Mouse (Mus musculus) embryonic facial prominence, embryonic 14.5 days (tissue): Measurements from ENCODE around the gene Actrt2. TPM values are rescaled to one million over a fixed set of nuclear protein-coding genes. Genes with fewer than 3 reads are reported as not detected.
A peak's percentile ranks its signal among the peaks of the same experiment; 100 is the strongest.

Experiments used
- ATAC-seq: fragments of 200-750 bp; cut with Nextera tagmentation; 2 replicates; pipeline ENCODE4 v1.8.0; 2017; ENCODE audit warnings: low read depth, moderate number of reproducible peaks, moderate TSS enrichment
- DNase-seq: peaks from one replicate; pipeline ENCODE4 v3.0.0-alpha.2; 2015; ENCODE audit warnings: low spot score
- H3K27ac ChIP-seq: fragments of 300-500 bp; sonication (generic); replicated peaks from 2 replicates; pipeline ENCODE4 v1.5.1; 2014; ENCODE audit warnings: low read depth, mild to moderate bottlenecking, low read length, moderate library complexity
- H3K27me3 ChIP-seq: fragments of 300-500 bp; sonication (generic); replicated peaks from 2 replicates; pipeline ENCODE4 v1.6.1; 2014; ENCODE audit warnings: low read length; ENCODE audit not compliant: control insufficient read depth, insufficient read depth
- H3K36me3 ChIP-seq: fragments of 300-500 bp; sonication (generic); 2 replicates; pipeline ENCODE4 v1.6.1; 2014; ENCODE audit warnings: low read length, mixed read lengths; ENCODE audit not compliant: control insufficient read depth, insufficient read depth
- H3K4me1 ChIP-seq: fragments of 300-500 bp; sonication (generic); 2 replicates; pipeline ENCODE4 v1.6.1; 2014; ENCODE audit warnings: antibody characterized with exemption, low read length; ENCODE audit not compliant: control insufficient read depth, insufficient read depth
- H3K4me2 ChIP-seq: fragments of 300-500 bp; sonication (generic); 2 replicates; pipeline ENCODE4 v1.6.1; 2014; ENCODE audit warnings: low read depth, mild to moderate bottlenecking, low read length, moderate library complexity, mixed read lengths
- H3K4me3 ChIP-seq: fragments of 300-500 bp; sonication (generic); 2 replicates; pipeline ENCODE4 v1.5.1; 2014; ENCODE audit warnings: low read depth, mild to moderate bottlenecking, low read length
- H3K9ac ChIP-seq: fragments of 300-500 bp; sonication (generic); 2 replicates; pipeline ENCODE4 v1.6.1; 2014; ENCODE audit warnings: low read depth, mild to moderate bottlenecking, low read length, moderate library complexity, mixed read lengths
- H3K9me3 ChIP-seq: fragments of 300-500 bp; sonication (generic); 2 replicates; pipeline ENCODE4 v1.6.1; 2016; ENCODE audit warnings: low read length; ENCODE audit not compliant: control insufficient read depth
- WGBS: fragments of 180-500 bp; shearing (Covaris S2); extraction: QIAGEN DNeasy Blood & Tissue Kit; methylation state at CpG from one replicate; pipeline ENCODE4 v1.1.7; 2014; 5-methylcytosine and 5-hydroxymethylcytosine counted together
- polyA plus RNA-seq: library from polyadenylated mRNA; unstranded; fragments of >200 nt; fragmentation: Nextera tagmentation; extraction: Ambion mirVana; gene quantifications from 2 replicates; pipeline ENCODE4 v1.2.1, GENCODE M21; 2014

Gene Actrt2
- polyA plus RNA-seq, 1 experiment from 2014 or later, result not detected

GRCm38 (mm10) chr4:154634001-154634400 lies 33.7 kb downstream of the Actrt2 start:
- H3K27me3 ChIP-seq, result peaks cover 71% of the 10 kb centered on the region

GRCm38 (mm10) chr4:154632800-154633764 lies 34.6 kb downstream of the Actrt2 start:
- peaks cover 62% of the 10 kb centered on the region for H3K27me3 ChIP-seq
- no peaks in the 10 kb centered on the region for H3K36me3 ChIP-seq
- H3K9me3 ChIP-seq, result no peaks in the 10 kb centered on the region
- peak overlapping the region; percentile 92 for H3K4me2 ChIP-seq
- WGBS, result 40% methylated on average over 14 of the region's 14 CpGs
- no peak for ATAC-seq
- peaks cover 9% of the 10 kb centered on the region; the same call in 1 of the 2 replicates for H3K4me1 ChIP-seq
- peak overlapping the region; percentile 16; the same call in 1 of the 2 replicates for H3K27ac ChIP-seq
- peak overlapping the region; percentile 75 for H3K9ac ChIP-seq
- H3K4me3 ChIP-seq, result peak overlapping the region; percentile 59
- no peak for DNase-seq

More at GRCm38 (mm10) chr4:154634001-154634400, 33.7 kb downstream of the Actrt2 start:
- Histone ChIP-seq H3K9ac (peak overlapping the region; percentile 75), H3K9me3 (no peaks in the 10 kb centered on the region), H3K4me2 (peak overlapping the region; percentile 92), H3K36me3 (no peaks in the 10 kb centered on the region), H3K4me3 (peak overlapping the region; percentile 59), H3K4me1 (peaks cover 9% of the 10 kb centered on the region; the same call in 1 of the 2 replicates), H3K27ac (peak overlapping the region; percentile 16)
- ATAC-seq (no peak), DNase-seq (no peak)
- 45% methylated on average over 3 of the region's 3 CpGs for WGBS

- no peaks in the 10 kb centered on the region for H3K36me3 ChIP-seq
- WGBS, result 64% methylated on average over 3 of the region's 3 CpGs
- no peaks in the 10 kb centered on the region for H3K9me3 ChIP-seq
- H3K4me1 ChIP-seq, result peaks cover 9% of the 10 kb centered on the region; the same call in 1 of the 2 replicates
- no peak overlapping the region for H3K4me2 ChIP-seq
- no peak overlapping the region for H3K27ac ChIP-seq
- ATAC-seq, result no peak
- H3K27me3 ChIP-seq, result peaks cover 50% of the 10 kb centered on the region
- DNase-seq, result no peak
- H3K9ac ChIP-seq, result no peak overlapping the region
- H3K4me3 ChIP-seq, result no peak overlapping the region
These were observed 36.9 kb downstream of the Actrt2 start for GRCm38 (mm10) chr4:154630763-154631162.

GRCm38 (mm10) chr4:154627419-154628142 lies 40.1 kb downstream of the Actrt2 start:
- Histone ChIP-seq H3K9me3 (no peaks in the 10 kb centered on the region), H3K4me1 (peaks cover 9% of the 10 kb centered on the region; the same call in 1 of the 2 replicates), H3K27ac (no peak overlapping the region), H3K36me3 (no peaks in the 10 kb centered on the region), H3K27me3 (peaks cover 20% of the 10 kb centered on the region; the same call in 1 of the 2 replicates), H3K9ac (no peak overlapping the region), H3K4me3 (no peak overlapping the region), H3K4me2 (no peak overlapping the region)
- ATAC-seq (peak; percentile 26; the same call in 1 of the 2 replicates), DNase-seq (no peak)
- 81% methylated on average over 5 of the region's 5 CpGs for WGBS

GRCm38 (mm10) chr4:154626282-154626681 lies 41.4 kb downstream of the Actrt2 start:
- ATAC-seq (no peak), DNase-seq (no peak)
- Histone ChIP-seq H3K4me3 (no peak overlapping the region), H3K4me1 (peaks cover 9% of the 10 kb centered on the region; the same call in 1 of the 2 replicates), H3K9ac (no peak overlapping the region), H3K4me2 (no peak overlapping the region), H3K27ac (no peak overlapping the region), H3K9me3 (no peaks in the 10 kb centered on the region), H3K27me3 (peaks cover 14% of the 10 kb centered on the region; the same call in 1 of the 2 replicates), H3K36me3 (no peaks in the 10 kb centered on the region)
- 68% methylated on average over 2 of the region's 2 CpGs for WGBS

GRCm38 (mm10) chr4:154625710-154626109 lies 42.0 kb downstream of the Actrt2 start:
- Histone ChIP-seq H3K27ac (no peak overlapping the region), H3K4me1 (0 out of 2 replicates have a peak, but pooled peaks cover 4% of the 10 kb centered on the region), H3K4me2 (no peak overlapping the region), H3K27me3 (peaks cover 9% of the 10 kb centered on the region; the same call in 1 of the 2 replicates), H3K36me3 (no peaks in the 10 kb centered on the region), H3K9ac (no peak overlapping the region), H3K4me3 (no peak overlapping the region), H3K9me3 (no peaks in the 10 kb centered on the region)
- 44% methylated on average over 14 of the region's 14 CpGs for WGBS
- peak; percentile 50 for DNase-seq
- ATAC-seq, result peak; percentile 60; the same call in 1 of the 2 replicates

- H3K4me1 ChIP-seq, result no peaks in the 10 kb centered on the region; the same call in 1 of the 2 replicates
- no peak overlapping the region for H3K27ac ChIP-seq
- no peak overlapping the region for H3K4me3 ChIP-seq
- DNase-seq (no peak), ATAC-seq (no peak)
- no peaks in the 10 kb centered on the region for H3K27me3 ChIP-seq
- 83% methylated on average over 3 of the region's 3 CpGs for WGBS
- no peak overlapping the region for H3K4me2 ChIP-seq
- no peaks in the 10 kb centered on the region for H3K9me3 ChIP-seq
- no peaks in the 10 kb centered on the region for H3K36me3 ChIP-seq
- H3K9ac ChIP-seq, result no peak overlapping the region
These were observed 44.4 kb downstream of the Actrt2 start for GRCm38 (mm10) chr4:154623241-154623640.

- Histone ChIP-seq H3K9me3 (no peaks in the 10 kb centered on the region), H3K4me2 (no peak overlapping the region), H3K9ac (no peak overlapping the region), H3K27ac (no peak overlapping the region), H3K4me3 (no peak overlapping the region), H3K4me1 (no peaks in the 10 kb centered on the region; the same call in 1 of the 2 replicates), H3K27me3 (no peaks in the 10 kb centered on the region), H3K36me3 (no peaks in the 10 kb centered on the region)
- no peak for ATAC-seq
- no peak for DNase-seq
- 91% methylated on average over 4 of the region's 4 CpGs for WGBS
These were observed 45.1 kb downstream of the Actrt2 start for GRCm38 (mm10) chr4:154622521-154622920.
